Mouse (Mus musculus): ENCODE measurements around the gene Map1b.

GRCm38 (mm10) chr13:99564346-99564745 lies 48.0 kb upstream of the Map1b start:
- TF ChIP-seq CTCF (IDR thresholded peaks at IDR 0.05; ENCODE audit: insufficient read depth, low read length) (no peak), POLR2A (IDR thresholded peaks at IDR 0.05; ENCODE audit: borderline replicate concordance, extremely low read depth, low read depth, low read length) (no peak)
